Comparison of ENCODE assay signal across 20 mouse cellular contexts in genomic region chr6:31085063-31085759, GRCm38 (mm10).
A peak's percentile ranks its signal among the peaks of the same experiment; 100 is the strongest.
DNase-seq lines count a peak whose midpoint lies in the region; ATAC-seq and TF ChIP-seq lines count a peak whose summit lies in the region.
"Had no signal": no experiment of that assay in that cellular context is flagged by ENCODE, and none has a peak within 500 bp of the region (broad histone marks: within the 10 kb centered on the region; RNA-seq: fewer than 3 reads in every experiment).

No protein-coding gene starts in this region.

- TF ChIP-seq CTCF in CH12.LX (conservative IDR thresholded peaks at IDR 0.05 in 1 of 2, IDR thresholded peaks at IDR 0.05 in 1 of 2; ENCODE audit: low read depth in 2 of 2, low read length in 2 of 2): no peak

- dilution Hi-C loops in CH12.LX (cut with MboI; ENCODE audit: extremely low pct_ligation_motif_present, extremely low pct_unique_long_range_greater_than_20kb, low sequenced_read_pairs): no loop called here

- no peak for TF ChIP-seq EP300 in CH12.LX (IDR thresholded peaks at IDR 0.05; ENCODE audit: low read length)

- H3K4me3 ChIP-seq in midbrain, embryonic 10.5 days: no peak overlapping the region
- H3K4me3 ChIP-seq in midbrain, embryonic 13.5 days (replicated peaks): no peak overlapping the region
- H3K4me3 ChIP-seq in CH12.LX (replicated peaks in 1 of 3; ENCODE audit: low read depth in 2 of 3, low read length in 2 of 3, poor library complexity in 1 of 3): no peak overlapping the region
- H3K4me3 ChIP-seq in liver, embryonic 13.5 days (replicated peaks): no peak overlapping the region
- H3K4me3 ChIP-seq: embryonic facial prominence, embryonic 15.5 days; forebrain, embryonic 10.5 days; heart, adult 2 months had no signal

- TF ChIP-seq RAD21 in CH12.LX (IDR thresholded peaks at IDR 0.05; ENCODE audit: low read depth, low read length): no peak

- no peak for DNase-seq in midbrain, embryonic 10.5 days (ENCODE audit: low spot score)
- DNase-seq in CH12.LX (ENCODE audit: extremely low read depth): no peak
- peak; percentile 24 for DNase-seq in liver, embryonic 13.5 days
- DNase-seq in skeletal muscle tissue, adult 2 months (ENCODE audit: low read depth, low spot score): peak; percentile 59
- no peak for DNase-seq in cerebellum, postnatal 25 days
- DNase-seq in adrenal gland, postnatal 14 days: no peak
- DNase-seq in kidney, postnatal 25 days: no peak
- DNase-seq: adrenal gland, postnatal 10 days; cerebellum, adult 11 months; cerebellum, postnatal 10 days; gastrocnemius, postnatal 14 days; heart, adult 2 months; kidney, adult 8-10 months; lung, postnatal 10 days; retina, postnatal 1 day; thymus, postnatal 36 days had no signal

- peaks cover 40% of the 10 kb centered on the region for H3K4me1 ChIP-seq in midbrain, embryonic 10.5 days
- H3K4me1 ChIP-seq in midbrain, embryonic 13.5 days (replicated peaks): peaks cover 28% of the 10 kb centered on the region
- H3K4me1 ChIP-seq in CH12.LX (ENCODE audit: control insufficient read depth in 1 of 2, insufficient read depth in 2 of 2): peaks cover 3 to 98% of the 10 kb centered on the region in 2 experiments; a peak in 3 of 4 replicates
- peaks cover 67% of the 10 kb centered on the region for H3K4me1 ChIP-seq in liver, embryonic 13.5 days (replicated peaks)

- H3K9me3 ChIP-seq in midbrain, embryonic 10.5 days (replicated peaks): no peaks in the 10 kb centered on the region
- no peaks in the 10 kb centered on the region for H3K9me3 ChIP-seq in midbrain, embryonic 13.5 days
- H3K9me3 ChIP-seq in CH12.LX (replicated peaks; ENCODE audit: low read length): no peaks in the 10 kb centered on the region
- no peaks in the 10 kb centered on the region for H3K9me3 ChIP-seq in liver, embryonic 13.5 days (replicated peaks)
- H3K9me3 ChIP-seq: embryonic facial prominence, embryonic 15.5 days; forebrain, embryonic 10.5 days had no signal

- ATAC-seq in midbrain, embryonic 13.5 days: no peak
- peak; percentile 70 for ATAC-seq in liver, embryonic 13.5 days (ENCODE audit: low read depth)
- ATAC-seq: Patski had no signal

- WGBS in midbrain, embryonic 10.5 days: 90% methylated on average over 8 of the region's 8 CpGs
- 93% methylated on average over 8 of the region's 8 CpGs for WGBS in midbrain, embryonic 13.5 days
- 36% methylated on average over 8 of the region's 8 CpGs for WGBS in liver, embryonic 13.5 days (ENCODE audit: insufficient replicate concordance)

- H3K79me2 ChIP-seq in CH12.LX (replicated peaks; ENCODE audit: control insufficient read depth, extremely low read depth, insufficient read depth, poor library complexity, severe bottlenecking): peaks cover 14% of the 10 kb centered on the region; the same call in 1 of the 2 replicates

- peak overlapping the region; percentile 50; the same call in 1 of the 2 replicates for H3K27ac ChIP-seq in midbrain, embryonic 10.5 days (replicated peaks)
- H3K27ac ChIP-seq in midbrain, embryonic 13.5 days: no peak overlapping the region
- no peak overlapping the region for H3K27ac ChIP-seq in CH12.LX (ENCODE audit: insufficient read depth, low read depth)
- 0 out of 2 replicates have a peak overlapping the region, but pooled peaks have one; percentile 10 for H3K27ac ChIP-seq in liver, embryonic 13.5 days
- H3K27ac ChIP-seq: embryonic facial prominence, embryonic 15.5 days; forebrain, embryonic 10.5 days; heart, adult 2 months had no signal

- no peaks in the 10 kb centered on the region for H3K36me3 ChIP-seq in midbrain, embryonic 10.5 days
- H3K36me3 ChIP-seq in midbrain, embryonic 13.5 days: no peaks in the 10 kb centered on the region
- peaks cover 66 to 96% of the 10 kb centered on the region in 2 experiments for H3K36me3 ChIP-seq in CH12.LX (replicated peaks in 1 of 2; ENCODE audit: control insufficient read depth in 1 of 2, insufficient read depth in 1 of 2, low read length in 1 of 2)
- H3K36me3 ChIP-seq in liver, embryonic 13.5 days: peaks cover 4% of the 10 kb centered on the region; the same call in 1 of the 2 replicates
- H3K36me3 ChIP-seq: embryonic facial prominence, embryonic 15.5 days; forebrain, embryonic 10.5 days had no signal

- H3K4me2 ChIP-seq in midbrain, embryonic 13.5 days (replicated peaks): no peak overlapping the region
- no peak overlapping the region for H3K4me2 ChIP-seq in CH12.LX (ENCODE audit: insufficient read depth, low read depth, poor library complexity, severe bottlenecking)
- no peak overlapping the region for H3K4me2 ChIP-seq in liver, embryonic 13.5 days
- H3K4me2 ChIP-seq: embryonic facial prominence, embryonic 15.5 days had no signal

- in situ Hi-C loops in CH12.LX (cut with MboI; ENCODE audit: low pct_ligation_motif_present, low pct_unique_long_range_greater_than_20kb, low sequenced_read_pairs): no loop called here

- no peaks in the 10 kb centered on the region for H3K27me3 ChIP-seq in midbrain, embryonic 10.5 days (ENCODE audit: low read depth, poor library complexity, severe bottlenecking)
- no peaks in the 10 kb centered on the region for H3K27me3 ChIP-seq in midbrain, embryonic 13.5 days
- no peaks in the 10 kb centered on the region for H3K27me3 ChIP-seq in CH12.LX (replicated peaks)
- no peaks in the 10 kb centered on the region for H3K27me3 ChIP-seq in liver, embryonic 13.5 days
- H3K27me3 ChIP-seq: embryonic facial prominence, embryonic 15.5 days; Patski had no signal

- TF ChIP-seq POLR2A in CH12.LX (IDR thresholded peaks at IDR 0.05; ENCODE audit: low read depth, low read length): no peak

- no peak overlapping the region for H3K9ac ChIP-seq in midbrain, embryonic 13.5 days (replicated peaks)
- no peak overlapping the region for H3K9ac ChIP-seq in CH12.LX (ENCODE audit: insufficient read depth, low read depth)
- no peak overlapping the region for H3K9ac ChIP-seq in liver, embryonic 13.5 days
- H3K9ac ChIP-seq: embryonic facial prominence, embryonic 15.5 days had no signal

TF ChIP-seq in CH12.LX, 34 proteins besides CTCF, POLR2A, EP300 and RAD21:
- peak; percentile 53; the same call in 1 of the 2 replicates for TF ChIP-seq BHLHE40 (IDR thresholded peaks at IDR 0.05; ENCODE audit: low read depth, low read length)
- no peak for TF ChIP-seq MAX (IDR thresholded peaks at IDR 0.05; ENCODE audit: low read length)
TF ChIP-seq in CH12.LX: peak in this region for 1.

Comparison
In these comparisons a context has a peak if more than half of its experiments do, and no peak if none do; other contexts are left out.
1. H3K27ac ChIP-seq: peak in midbrain, embryonic 10.5 days (single experiment) and liver, embryonic 13.5 days (single experiment); none in midbrain, embryonic 13.5 days (single experiment) and CH12.LX (single experiment).
2. DNase-seq: peak in liver, embryonic 13.5 days (single experiment) and skeletal muscle tissue, adult 2 months (single experiment); none in midbrain, embryonic 10.5 days (single experiment), CH12.LX (single experiment), cerebellum, postnatal 25 days (0 of 2), adrenal gland, postnatal 14 days (single experiment) and kidney, postnatal 25 days (0 of 2).